Mouse (Mus musculus) lung, embryonic 14.5 days (tissue): ENCODE measurements around the gene Otud7b. TPM values are rescaled to one million over a fixed set of nuclear protein-coding genes. Genes with fewer than 3 reads are reported as not detected.

Experiments
- ATAC-seq: fragments of 200-750 bp; cut with Nextera tagmentation; 2 replicates; pipeline ENCODE4 v1.8.0; 2017; ENCODE audit warnings: mild to moderate bottlenecking, moderate TSS enrichment, moderate library complexity; ENCODE audit not compliant: insufficient read depth
- DNase-seq: peaks from one replicate; pipeline ENCODE4 v3.0.0-alpha.2; 2015
- H3K27ac ChIP-seq: fragments of 300-500 bp; sonication (generic); 2 replicates; pipeline ENCODE4 v1.5.1; 2014; ENCODE audit warnings: low read depth, mild to moderate bottlenecking, moderate library complexity
- H3K27me3 ChIP-seq: fragments of 300-500 bp; sonication (generic); 2 replicates; pipeline ENCODE4 v1.6.1; 2014; ENCODE audit warnings: low read length, control low read depth; ENCODE audit not compliant: insufficient read depth
- H3K36me3 ChIP-seq: fragments of 300-500 bp; sonication (generic); 2 replicates; pipeline ENCODE4 v1.6.1; 2014; ENCODE audit warnings: control low read depth; ENCODE audit not compliant: insufficient read depth
- H3K4me1 ChIP-seq: fragments of 300-500 bp; sonication (generic); 2 replicates; pipeline ENCODE4 v1.6.1; 2014; ENCODE audit warnings: antibody characterized with exemption, control low read depth; ENCODE audit not compliant: insufficient read depth
- H3K4me2 ChIP-seq: fragments of 300-500 bp; sonication (generic); 2 replicates; pipeline ENCODE4 v1.6.1; 2014; ENCODE audit warnings: mild to moderate bottlenecking
- H3K4me3 ChIP-seq: fragments of 300-500 bp; sonication (generic); 2 replicates; pipeline ENCODE4 v1.5.1; 2014; ENCODE audit warnings: low read depth, low read length
- H3K9ac ChIP-seq: fragments of 300-500 bp; sonication (generic); 2 replicates; pipeline ENCODE4 v1.6.1; 2014
- H3K9me3 ChIP-seq: fragments of 300-500 bp; sonication (generic); 2 replicates; pipeline ENCODE4 v1.6.1; 2016; ENCODE audit warnings: low read depth, low read length, control low read depth
- CTCF ChIP-seq: IDR thresholded peaks from 2 replicates; pipeline ENCODE4 v1.5.1; 2016; ENCODE audit warnings: antibody characterized with exemption, low read depth
- WGBS: fragments of 180-500 bp; shearing (Covaris S2); extraction: QIAGEN DNeasy Blood & Tissue Kit; methylation state at CpG from one replicate; pipeline ENCODE4 v1.1.7; 2014; 5-methylcytosine and 5-hydroxymethylcytosine counted together
- polyA plus RNA-seq: library from polyadenylated mRNA; unstranded; fragments of >200 nt; fragmentation: Nextera tagmentation; extraction: Ambion mirVana; gene quantifications from 2 replicates; pipeline ENCODE4 v1.2.1, GENCODE M21; 2014

Gene Otud7b
- polyA plus RNA-seq = 18.9 and 21.3 TPM in 2 replicates

GRCm38 (mm10) chr3:96104261-96105065 is at the start of gene Otud7b:
Gene Otud7b, plus strand, starts transcription at chr3:96104527.
- DNase-seq (peak; percentile 91), ATAC-seq (peak; percentile 91)
- H3K4me3 ChIP-seq = peak within 1 kb of the TSS; percentile 83
- no peaks in the 10 kb centered on the region for H3K36me3 ChIP-seq
- peaks cover 5% of the 10 kb centered on the region; the same call in 1 of the 2 replicates for H3K4me1 ChIP-seq
- peak within 1 kb of the TSS; percentile 82 for H3K4me2 ChIP-seq
- no peak for TF ChIP-seq CTCF
- under 1% methylated on average over 75 of the region's 84 CpGs for WGBS
- peak within 1 kb of the TSS; percentile 89 for H3K9ac ChIP-seq
- peak within 1 kb of the TSS; percentile 95 for H3K27ac ChIP-seq
- no peaks in the 10 kb centered on the region for H3K9me3 ChIP-seq
- H3K27me3 ChIP-seq = no peaks in the 10 kb centered on the region

DNA sequence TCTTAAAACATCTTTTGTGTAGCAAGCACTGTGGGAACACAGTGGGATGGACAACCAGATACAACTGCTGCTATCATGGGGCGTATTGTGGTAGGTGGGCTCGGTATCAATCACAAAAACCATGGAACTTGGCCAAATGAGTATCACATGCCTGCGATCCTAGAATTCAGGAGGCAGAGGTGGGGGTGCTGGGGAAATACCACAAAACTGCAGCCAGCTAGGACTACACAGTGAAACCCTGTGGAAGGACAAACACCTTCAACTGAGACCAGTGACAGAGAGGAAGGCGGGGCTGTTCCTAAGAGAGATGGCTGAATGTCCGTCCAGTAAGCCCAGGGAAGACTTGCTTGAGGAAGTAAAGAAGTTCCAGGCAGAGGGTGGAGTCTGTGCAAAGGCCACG is 49.0 kb upstream of the Otud7b start:
- 0 out of 2 replicates have a peak, but pooled peaks cover 16% of the 10 kb centered on the region for H3K36me3 ChIP-seq
- no peak overlapping the region for H3K27ac ChIP-seq
- no peak overlapping the region for H3K9ac ChIP-seq
- WGBS = 80% methylated on average over 6 of the region's 6 CpGs
- H3K4me3 ChIP-seq = no peak overlapping the region
- H3K4me1 ChIP-seq = no peaks in the 10 kb centered on the region
- no peak overlapping the region for H3K4me2 ChIP-seq
- no peaks in the 10 kb centered on the region for H3K9me3 ChIP-seq
- no peak for ATAC-seq
- no peaks in the 10 kb centered on the region for H3K27me3 ChIP-seq
- DNase-seq = no peak
- no peak for TF ChIP-seq CTCF

GRCm38 (mm10) chr3:96056031-96056430 is 48.3 kb upstream of the Otud7b start:
- no peak overlapping the region for H3K4me2 ChIP-seq
- no peak overlapping the region for H3K27ac ChIP-seq
- H3K27me3 ChIP-seq = no peaks in the 10 kb centered on the region
- no peak overlapping the region for H3K4me3 ChIP-seq
- TF ChIP-seq CTCF = no peak
- H3K9ac ChIP-seq = no peak overlapping the region
- no peaks in the 10 kb centered on the region for H3K9me3 ChIP-seq
- DNase-seq = no peak
- 0 out of 2 replicates have a peak, but pooled peaks cover 11% of the 10 kb centered on the region for H3K36me3 ChIP-seq
- ATAC-seq = no peak
- no peaks in the 10 kb centered on the region for H3K4me1 ChIP-seq
- 78% methylated on average over 4 of the region's 4 CpGs for WGBS

GRCm38 (mm10) chr3:96057747-96058204 is 46.6 kb upstream of the Otud7b start:
- no peak for TF ChIP-seq CTCF
- Histone ChIP-seq H3K9ac (peak overlapping the region; percentile 73), H3K36me3 (0 out of 2 replicates have a peak, but pooled peaks cover 8% of the 10 kb centered on the region), H3K4me2 (peak overlapping the region; percentile 78), H3K27ac (peak overlapping the region; percentile 89), H3K4me1 (no peaks in the 10 kb centered on the region), H3K27me3 (no peaks in the 10 kb centered on the region), H3K4me3 (peak overlapping the region; percentile 63), H3K9me3 (no peaks in the 10 kb centered on the region)
- peak; percentile 96 for ATAC-seq
- peak; percentile 94 for DNase-seq
- under 1% methylated on average over 26 of the region's 26 CpGs for WGBS

DNA sequence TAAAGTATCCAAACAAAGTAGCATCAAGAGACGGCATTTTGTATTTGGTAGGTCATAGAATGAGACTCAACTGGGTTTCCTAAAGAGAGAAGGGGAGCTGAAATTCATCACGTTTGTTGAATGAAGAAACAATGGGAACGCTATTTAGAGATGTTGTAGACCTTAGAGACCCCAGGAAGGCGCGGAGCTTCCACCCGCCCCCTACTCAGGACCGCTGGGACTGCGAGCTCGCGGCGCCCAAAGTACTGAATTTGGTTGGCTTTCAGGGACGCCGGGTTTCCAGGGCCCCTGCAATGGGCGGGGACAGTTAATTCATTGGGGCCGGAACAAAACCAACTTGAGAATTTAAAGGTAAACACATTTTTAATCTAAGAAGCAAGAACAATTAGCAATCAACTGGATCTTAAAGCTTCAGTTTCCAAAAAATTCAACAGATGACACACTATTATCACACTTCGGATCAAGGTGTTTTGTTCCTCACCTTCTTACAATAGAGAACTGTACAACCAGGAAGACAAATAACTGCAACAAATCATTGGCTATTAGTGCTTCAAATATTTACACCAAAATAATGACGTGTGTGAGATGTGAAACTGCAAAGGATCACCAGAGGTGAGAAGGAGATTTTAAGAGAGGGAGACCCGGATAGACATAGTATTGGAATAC is 46.0 kb upstream of the Otud7b start, which contains the start of gene Vps45:
Vps45 (minus strand) TSS at position 236 of the 666 bp plus-strand sequence.
- Histone ChIP-seq H3K9me3 (no peaks in the 10 kb centered on the region), H3K4me3 (peak within 1 kb of the TSS; percentile 63), H3K9ac (peak within 1 kb of the TSS; percentile 73), H3K27me3 (no peaks in the 10 kb centered on the region), H3K27ac (peak within 1 kb of the TSS; percentile 89), H3K36me3 (0 out of 2 replicates have a peak, but pooled peaks cover 5% of the 10 kb centered on the region), H3K4me2 (peak within 1 kb of the TSS; percentile 78), H3K4me1 (no peaks in the 10 kb centered on the region)
- DNase-seq = peak; percentile 83
- TF ChIP-seq CTCF = no peak
- peak; percentile 89 for ATAC-seq
- WGBS = 1% methylated on average over 18 of the region's 18 CpGs

DNA sequence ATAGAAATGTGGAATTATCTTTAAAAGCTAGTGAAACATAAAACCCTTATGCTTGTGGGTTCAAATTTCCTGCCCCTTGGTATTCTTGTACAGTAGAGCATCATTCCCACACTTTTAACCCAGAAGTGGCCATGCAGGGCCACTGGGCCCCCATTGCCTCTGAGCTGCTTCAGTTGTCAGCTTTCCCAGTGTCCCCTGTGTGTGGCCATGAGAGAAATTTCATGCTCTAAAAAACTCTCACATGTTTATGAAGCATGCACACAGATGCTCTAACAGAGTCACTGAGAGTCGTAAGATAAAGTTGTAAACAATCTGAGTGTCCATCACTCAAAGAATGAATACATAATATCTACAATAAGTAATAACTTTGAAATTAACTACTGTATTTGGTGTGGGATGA is 44.2 kb upstream of the Otud7b start:
- H3K4me1 ChIP-seq = no peaks in the 10 kb centered on the region
- H3K9ac ChIP-seq = no peak overlapping the region
- no peak overlapping the region for H3K4me2 ChIP-seq
- no peaks in the 10 kb centered on the region for H3K9me3 ChIP-seq
- no peak overlapping the region for H3K27ac ChIP-seq
- 0 out of 2 replicates have a peak, but pooled peaks cover 5% of the 10 kb centered on the region for H3K36me3 ChIP-seq
- ATAC-seq (no peak), DNase-seq (no peak)
- H3K4me3 ChIP-seq = no peak overlapping the region
- WGBS = 60% methylated on average over 1 of the region's 1 CpGs
- TF ChIP-seq CTCF = no peak
- H3K27me3 ChIP-seq = no peaks in the 10 kb centered on the region

GRCm38 (mm10) chr3:96063299-96063698 is 41.0 kb upstream of the Otud7b start:
- TF ChIP-seq CTCF = no peak
- DNase-seq (no peak), ATAC-seq (no peak)
- no peak overlapping the region for H3K4me3 ChIP-seq
- H3K9me3 ChIP-seq = no peaks in the 10 kb centered on the region
- 71% methylated on average over 2 of the region's 2 CpGs for WGBS
- H3K36me3 ChIP-seq = no peaks in the 10 kb centered on the region
- H3K4me2 ChIP-seq = no peak overlapping the region
- no peaks in the 10 kb centered on the region for H3K27me3 ChIP-seq
- H3K9ac ChIP-seq = no peak overlapping the region
- H3K27ac ChIP-seq = no peak overlapping the region
- H3K4me1 ChIP-seq = no peaks in the 10 kb centered on the region
